Mouse (Mus musculus) thymus, postnatal 25 days (tissue): ENCODE measurements around the gene Scd1.

ENCODE experiments used
- DNase-seq: peaks from one replicate; pipeline ENCODE4 v3.0.0; 2022

Scd1 gene

GRCm38 (mm10) chr19:44407341-44408222 is at the start of gene Scd1:
Gene Scd1, minus strand, starts transcription at chr19:44407879.
- DNase-seq = no peak

GRCm38 (mm10) chr19:44455356-44455755 is 47.7 kb upstream of the Scd1 start:
- DNase-seq = no peak

GRCm38 (mm10) chr19:44454862-44455261 is 47.2 kb upstream of the Scd1 start:
- no peak for DNase-seq

- no peak for DNase-seq
Observed at GRCm38 (mm10) chr19:44447927-44448326, 40.2 kb upstream of the Scd1 start.

- no peak for DNase-seq
Observed at GRCm38 (mm10) chr19:44445755-44446154, 38.1 kb upstream of the Scd1 start.

GRCm38 (mm10) chr19:44439302-44439701 is 31.6 kb upstream of the Scd1 start:
- DNase-seq = no peak

GRCm38 (mm10) chr19:44437975-44438374 is 30.3 kb upstream of the Scd1 start:
- no peak for DNase-seq

- no peak for DNase-seq
Observed at GRCm38 (mm10) chr19:44432084-44432483, 24.4 kb upstream of the Scd1 start.

- no peak for DNase-seq
Observed at GRCm38 (mm10) chr19:44427721-44428120, 20.0 kb upstream of the Scd1 start.

- DNase-seq = no peak
Observed at GRCm38 (mm10) chr19:44422051-44422631, 14.5 kb upstream of the Scd1 start.

GRCm38 (mm10) chr19:44419530-44419929 is 11.9 kb upstream of the Scd1 start:
- no peak for DNase-seq

GRCm38 (mm10) chr19:44418945-44419344 is 11.3 kb upstream of the Scd1 start:
- peak; percentile 76 for DNase-seq

- DNase-seq = no peak
Observed at GRCm38 (mm10) chr19:44418544-44418943, 10.9 kb upstream of the Scd1 start.

GRCm38 (mm10) chr19:44418061-44418460 is 10.4 kb upstream of the Scd1 start:
- DNase-seq = no peak

GRCm38 (mm10) chr19:44417448-44417847 is 9.8 kb upstream of the Scd1 start:
- DNase-seq = no peak

- no peak for DNase-seq
Observed at GRCm38 (mm10) chr19:44416240-44416639, 8.6 kb upstream of the Scd1 start.

- DNase-seq = no peak
Observed at GRCm38 (mm10) chr19:44415464-44415863, 7.8 kb upstream of the Scd1 start.

GRCm38 (mm10) chr19:44410269-44410992 is 2.8 kb upstream of the Scd1 start:
- DNase-seq = no peak

GRCm38 (mm10) chr19:44408595-44408994 is 916 bp upstream of the Scd1 start:
- DNase-seq = no peak

GRCm38 (mm10) chr19:44408223-44408545 is 505 bp upstream of the Scd1 start:
- no peak for DNase-seq

GRCm38 (mm10) chr19:44403546-44403945 is 4.1 kb downstream of the Scd1 start:
- no peak for DNase-seq

- DNase-seq = no peak
Observed at GRCm38 (mm10) chr19:44400484-44401197, 7.0 kb downstream of the Scd1 start.

GRCm38 (mm10) chr19:44400076-44400475 is 7.6 kb downstream of the Scd1 start:
- no peak for DNase-seq
